Mouse (Mus musculus): Measurements from ENCODE around the gene Dnajb12.
A peak's percentile ranks its signal among the peaks of the same experiment; 100 is the strongest.

Gene Dnajb12

DNA sequence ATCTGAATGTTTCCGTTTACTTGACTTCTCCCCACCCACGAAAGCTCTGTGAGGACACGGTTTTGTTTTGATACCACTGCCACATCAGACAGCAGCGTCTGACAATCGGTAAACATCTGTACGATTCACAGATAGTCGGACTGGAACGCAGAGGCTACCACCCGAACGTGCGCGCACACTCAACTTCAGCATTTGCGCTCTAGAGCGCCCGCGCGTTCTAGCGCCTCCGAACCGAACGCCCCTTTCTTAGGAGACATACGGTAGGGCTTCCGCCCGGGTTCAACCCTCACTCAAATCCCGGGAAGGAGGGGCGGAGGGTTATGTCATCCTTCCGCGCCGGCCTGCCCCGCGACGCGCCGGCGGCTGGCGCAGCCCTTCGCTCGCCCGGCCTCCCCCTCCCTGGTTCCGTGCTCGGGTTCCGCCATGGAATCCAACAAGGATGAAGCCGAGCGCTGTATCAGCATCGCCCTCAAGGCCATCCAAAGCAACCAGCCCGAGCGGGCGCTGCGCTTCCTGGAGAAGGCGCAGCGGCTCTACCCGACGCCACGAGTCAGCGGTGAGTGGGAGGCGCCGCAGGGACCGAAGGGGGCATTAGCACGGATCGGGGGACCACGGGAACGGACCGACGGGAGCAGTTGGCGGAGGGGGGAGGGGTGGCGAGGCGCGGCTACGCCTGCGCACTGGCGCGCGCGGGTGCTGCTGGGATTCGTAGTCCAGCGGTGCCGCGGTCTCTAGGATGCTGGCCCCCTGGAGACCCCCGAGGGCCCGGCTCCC is at the start of gene Dnajb12:
Gene Dnajb12 (plus strand): TSS at position 302 of the 774 bp plus-strand sequence.
- DNase-seq (ENCODE audit: low read depth): peak; percentile 97

DNA sequence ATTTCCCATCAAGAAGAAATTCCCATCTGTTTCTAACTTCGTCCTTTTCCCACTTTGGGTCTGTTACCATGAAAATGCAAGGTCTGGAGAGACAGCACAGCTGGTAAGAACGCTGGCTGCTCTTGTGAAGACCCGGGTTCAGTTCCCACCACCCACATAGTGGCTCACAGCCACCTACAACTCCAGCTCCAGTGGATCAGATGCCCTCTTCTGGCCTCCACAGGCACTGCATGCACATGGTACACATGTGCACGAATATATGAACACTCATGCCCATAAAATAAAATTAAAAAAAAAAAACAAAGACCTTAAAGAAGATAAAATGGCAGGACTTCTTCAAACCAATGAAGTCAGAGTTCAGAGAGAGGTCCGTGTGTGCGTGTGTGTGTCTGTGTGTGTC is 49.5 kb upstream of the Dnajb12 start:
- DNase-seq (ENCODE audit: low read depth): no peak

DNA sequence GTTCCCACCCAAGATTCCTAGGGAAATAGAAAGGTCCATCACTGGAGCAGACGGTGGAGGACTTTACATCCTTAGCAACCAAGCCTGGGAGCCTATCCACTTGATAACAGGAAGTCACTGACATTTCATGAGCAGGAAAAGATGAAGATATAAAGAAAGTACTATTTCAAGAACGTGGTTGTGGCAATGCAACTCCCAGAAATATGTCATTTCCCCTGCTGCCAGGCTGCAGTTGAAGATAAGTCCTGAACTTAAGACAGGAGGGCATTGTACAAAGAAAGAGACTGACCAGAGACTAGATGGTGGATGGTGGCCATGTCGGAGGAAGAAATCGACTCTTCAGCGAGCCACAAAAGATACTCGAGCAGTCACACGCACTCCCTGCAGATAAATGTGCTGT is 47.4 kb upstream of the Dnajb12 start:
- DNase-seq (ENCODE audit: low read depth): no peak

DNA sequence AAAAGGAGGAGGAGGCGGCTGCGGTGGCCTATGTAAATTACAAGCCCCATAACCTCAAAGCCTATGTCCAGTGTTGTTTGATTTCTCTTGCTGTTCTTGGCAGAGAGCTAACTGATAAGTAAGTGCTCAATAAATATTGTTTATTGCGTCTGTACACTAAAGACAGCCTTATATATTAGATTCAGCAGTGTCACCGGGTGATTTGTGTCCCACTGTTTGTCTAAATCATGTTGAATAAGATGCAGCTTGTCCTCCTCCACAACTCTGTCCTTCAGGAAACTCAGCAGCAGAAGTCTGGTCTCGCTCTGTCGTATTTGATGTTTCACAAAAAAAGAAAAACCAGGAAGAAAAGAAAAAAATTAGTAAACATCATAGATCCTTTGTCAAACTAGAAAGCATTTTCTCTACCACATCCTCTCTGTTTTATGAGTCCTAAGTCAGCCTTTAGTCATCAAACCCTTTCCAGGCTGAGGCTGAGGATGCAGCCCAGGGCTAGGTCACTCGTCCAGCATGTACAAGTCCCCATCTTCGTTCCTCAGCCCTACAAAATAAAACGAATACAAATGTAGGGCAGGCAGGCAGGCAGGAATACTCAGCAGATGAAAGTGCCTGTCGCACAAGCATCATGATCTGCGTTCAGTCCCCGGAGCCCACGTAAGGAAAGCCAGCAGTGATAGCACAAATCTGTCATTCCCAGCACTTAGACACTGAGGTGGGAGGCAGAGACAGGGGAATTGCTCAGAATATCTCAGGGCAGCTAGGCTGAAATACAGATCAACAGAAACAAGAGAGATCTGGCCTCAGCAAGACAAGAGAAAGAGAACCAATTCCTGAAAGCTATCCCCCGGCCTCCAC is 43.8 kb upstream of the Dnajb12 start:
- DNase-seq (ENCODE audit: low read depth): no peak

DNA sequence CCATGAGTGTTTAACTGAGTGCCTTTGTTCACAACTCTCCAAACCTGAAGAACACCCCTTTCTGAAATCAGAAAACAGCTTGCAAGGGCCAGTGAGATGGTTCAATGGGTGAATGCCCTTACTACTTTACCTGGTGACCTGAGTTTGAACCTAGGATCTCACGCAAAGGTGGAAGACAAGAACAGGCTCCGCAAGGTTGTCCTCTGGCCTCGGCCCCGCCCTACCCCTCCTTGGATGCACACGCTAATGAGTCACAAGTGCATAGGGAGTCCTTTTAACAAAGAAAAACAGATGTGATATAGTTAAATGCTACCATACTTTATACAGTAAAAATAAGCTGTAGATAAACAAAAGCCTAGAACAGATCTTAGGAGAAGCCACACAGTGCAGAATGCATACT is 41.9 kb upstream of the Dnajb12 start:
- DNase-seq (ENCODE audit: low read depth): no peak

DNA sequence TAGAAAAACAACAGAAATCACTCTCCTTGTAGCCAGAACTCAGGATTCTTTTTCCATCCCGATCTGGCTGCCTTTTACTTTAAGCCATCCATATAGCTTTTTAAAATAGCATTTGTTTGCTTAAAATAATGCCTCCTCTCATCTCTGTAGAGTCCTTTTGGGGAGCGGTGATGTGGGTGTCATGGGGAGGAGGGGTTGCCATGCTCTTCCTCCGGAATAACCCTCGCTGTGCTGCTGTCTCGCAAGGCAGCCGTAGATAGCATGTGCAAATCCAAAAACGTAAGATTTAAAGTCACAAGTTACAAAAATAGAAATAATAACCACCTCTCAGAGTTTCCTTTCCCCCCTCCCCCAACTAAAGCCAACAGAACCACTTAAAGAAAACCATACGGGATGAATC is 37.9 kb upstream of the Dnajb12 start:
- DNase-seq (ENCODE audit: low read depth): no peak

DNA sequence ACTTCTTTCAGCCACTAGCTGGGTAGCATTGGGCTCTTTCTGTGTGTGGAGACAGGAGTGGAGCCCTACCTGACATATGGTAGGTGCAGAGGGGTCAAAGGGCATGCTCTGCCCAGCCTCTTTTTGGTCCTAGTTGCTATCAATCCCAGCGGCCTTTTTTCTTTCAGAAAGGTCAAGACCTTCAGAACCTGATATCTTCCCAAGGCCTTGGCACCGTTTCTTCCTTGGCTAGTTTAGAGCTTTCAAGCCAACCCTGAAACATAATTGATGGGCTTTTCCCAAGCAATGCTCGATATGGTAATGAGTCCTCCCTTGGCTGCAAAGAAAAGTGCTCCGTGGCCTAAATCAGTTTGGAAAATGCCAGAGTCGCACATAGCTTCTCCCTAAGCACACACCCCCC is 36.2 kb upstream of the Dnajb12 start:
- no peak for DNase-seq (ENCODE audit: low read depth)

DNA sequence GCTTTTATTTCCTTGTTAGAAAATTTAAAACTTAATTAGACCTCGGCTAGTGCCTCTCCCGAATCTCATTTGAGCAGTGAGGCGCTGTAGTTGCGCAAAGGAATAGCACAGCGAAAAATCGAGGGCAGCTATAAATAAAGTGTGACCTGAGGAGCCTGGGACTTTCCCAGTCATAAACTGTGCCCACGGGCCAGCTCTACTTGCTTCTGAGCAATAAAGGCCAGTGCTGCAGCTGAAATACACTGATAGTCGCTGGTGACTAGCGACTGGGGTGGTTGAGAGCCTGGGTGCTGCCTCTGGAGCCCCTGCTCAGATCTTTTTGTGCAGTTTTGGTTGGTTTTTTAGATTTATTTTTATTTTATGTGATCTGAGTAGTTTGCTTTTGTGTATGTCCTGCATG is 34.7 kb upstream of the Dnajb12 start:
- DNase-seq (ENCODE audit: low read depth): no peak

DNA sequence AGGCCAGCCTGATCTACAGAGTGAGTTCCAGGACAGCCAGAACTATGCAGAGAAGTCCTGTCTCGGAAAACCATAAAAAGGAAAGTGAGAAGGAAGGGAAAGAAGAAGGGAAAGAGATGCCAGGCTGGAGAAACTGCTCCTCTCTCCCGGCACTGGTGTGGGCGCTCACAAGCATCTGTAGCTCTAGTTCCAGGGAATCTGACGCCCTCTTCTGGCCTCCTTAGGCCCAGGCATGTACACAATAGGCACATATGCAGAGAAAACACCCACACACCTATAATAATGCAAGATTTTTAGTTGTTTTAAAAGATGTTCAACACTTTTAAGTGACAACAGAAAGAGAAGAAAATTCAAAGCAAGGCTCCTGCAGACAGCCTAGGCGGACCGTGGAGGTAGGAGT is 32.9 kb upstream of the Dnajb12 start:
- no peak for DNase-seq (ENCODE audit: low read depth)

DNA sequence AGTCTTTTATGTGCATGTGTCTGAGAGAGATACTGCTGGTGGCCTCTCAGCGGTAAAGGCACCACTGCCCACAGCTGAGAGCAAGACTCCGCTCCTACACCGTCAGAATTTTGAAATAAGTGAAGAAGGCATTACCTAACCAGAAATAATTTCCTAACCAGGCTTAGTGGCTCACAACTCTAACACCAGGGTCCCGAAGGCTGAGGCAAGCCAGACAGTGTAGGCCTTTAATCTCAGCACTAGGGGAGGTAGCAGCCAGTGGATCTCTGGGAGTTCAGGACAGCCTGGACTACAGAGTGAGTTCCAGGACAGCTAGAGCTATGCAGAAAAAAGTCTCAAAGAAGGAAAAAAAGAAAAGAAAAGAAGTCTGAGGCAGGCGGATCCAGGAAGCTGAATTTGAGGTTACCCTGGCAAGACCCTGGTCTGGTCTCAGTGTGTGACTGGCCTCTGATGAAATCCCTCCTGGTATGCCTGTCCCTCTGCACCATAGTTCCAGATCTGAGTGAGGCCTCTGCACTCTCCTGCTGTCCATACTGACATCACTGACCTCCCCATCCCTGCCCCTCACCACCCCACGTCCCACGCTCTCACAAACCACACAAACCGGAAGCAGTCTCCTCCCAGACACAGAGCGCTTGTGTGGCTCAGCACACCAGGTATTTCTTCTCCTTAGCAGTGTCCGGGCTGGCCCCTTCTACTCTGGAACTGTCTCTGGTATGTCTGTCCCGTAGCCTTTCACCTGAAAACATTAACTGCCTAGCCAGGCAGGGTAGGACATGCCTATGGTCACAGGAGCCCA is 31.1 kb upstream of the Dnajb12 start:
- peak; percentile 37 for DNase-seq (ENCODE audit: low read depth)

DNA sequence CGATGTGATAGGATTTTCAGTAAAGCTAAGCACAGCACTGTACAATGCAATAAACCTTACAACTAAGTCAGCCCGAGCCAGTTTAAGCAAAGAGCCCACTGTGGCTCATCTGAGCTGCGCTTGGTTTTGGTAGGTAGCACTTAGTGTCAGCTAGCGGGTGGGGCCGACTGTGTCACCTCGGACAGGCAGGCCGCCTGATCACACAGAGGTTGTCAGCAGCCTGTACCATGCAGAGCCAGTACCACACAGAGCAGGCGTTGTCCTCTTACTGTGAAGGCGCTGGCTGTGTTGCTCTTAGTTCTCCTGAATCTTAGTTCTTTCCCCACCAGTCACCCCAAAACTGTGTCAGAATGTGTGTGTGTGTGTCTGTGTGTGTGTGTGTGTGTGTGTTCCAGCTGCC is 30.4 kb upstream of the Dnajb12 start:
- no peak for DNase-seq (ENCODE audit: low read depth)

DNA sequence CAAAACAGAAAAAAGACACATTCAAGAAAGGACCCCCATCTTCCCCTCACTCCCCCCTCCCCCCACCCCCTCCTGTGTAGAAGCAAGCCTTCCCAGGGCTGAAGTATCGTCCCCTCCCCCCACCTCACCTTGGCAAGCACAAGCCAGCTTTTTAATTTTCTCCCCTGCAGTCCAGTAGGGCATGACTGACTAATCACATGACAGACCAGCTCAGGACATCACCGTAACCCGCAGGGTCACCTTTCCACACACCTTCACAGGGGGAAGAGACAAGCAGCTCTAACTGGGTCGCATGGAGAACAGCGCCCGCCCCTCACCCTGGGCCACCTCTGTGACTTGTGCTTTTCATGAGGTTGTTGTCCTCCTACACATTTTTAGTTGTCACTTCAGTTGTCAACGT is 30.0 kb upstream of the Dnajb12 start:
- no peak for DNase-seq (ENCODE audit: low read depth)

DNA sequence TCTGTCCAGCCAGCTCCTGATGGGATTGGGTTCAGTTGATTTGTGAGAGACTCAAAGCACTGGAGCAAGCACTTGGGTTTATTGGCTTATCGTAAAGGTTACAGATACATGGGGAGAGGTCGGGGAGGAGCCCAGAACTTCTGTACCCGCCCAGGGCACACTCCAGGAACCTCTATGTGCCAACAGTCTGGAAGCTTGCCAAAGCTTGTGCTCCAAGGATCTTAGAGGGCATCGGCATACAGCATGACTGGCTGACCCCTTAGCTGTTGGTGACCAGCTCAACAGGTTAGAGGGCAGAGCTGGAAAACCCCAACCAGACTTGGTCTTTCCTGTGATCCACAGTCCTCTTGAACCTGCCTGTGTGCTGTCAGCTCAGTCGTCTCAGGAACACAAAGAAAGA is 22.2 kb upstream of the Dnajb12 start:
- no peak for DNase-seq (ENCODE audit: low read depth)

DNA sequence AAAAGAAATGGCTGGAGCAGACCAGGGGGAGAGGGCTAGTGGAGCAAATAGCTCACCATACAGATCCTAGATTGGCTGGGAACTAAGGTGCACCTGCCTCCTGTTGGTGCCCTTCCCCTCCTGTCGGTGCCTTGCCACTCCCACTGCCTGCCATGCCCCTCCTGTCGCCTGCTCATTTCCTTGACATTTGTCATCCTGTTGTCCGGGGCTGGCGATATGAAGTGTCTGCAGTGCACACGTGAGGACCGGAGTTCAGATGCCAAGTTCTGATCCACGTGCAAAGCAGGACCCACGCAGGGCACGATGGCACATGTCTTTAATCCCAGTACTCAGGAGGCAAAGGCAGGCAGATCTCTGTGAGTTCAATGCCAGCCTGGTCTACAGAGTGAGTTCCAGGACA is 18.7 kb upstream of the Dnajb12 start:
- no peak for DNase-seq (ENCODE audit: low read depth)

DNA sequence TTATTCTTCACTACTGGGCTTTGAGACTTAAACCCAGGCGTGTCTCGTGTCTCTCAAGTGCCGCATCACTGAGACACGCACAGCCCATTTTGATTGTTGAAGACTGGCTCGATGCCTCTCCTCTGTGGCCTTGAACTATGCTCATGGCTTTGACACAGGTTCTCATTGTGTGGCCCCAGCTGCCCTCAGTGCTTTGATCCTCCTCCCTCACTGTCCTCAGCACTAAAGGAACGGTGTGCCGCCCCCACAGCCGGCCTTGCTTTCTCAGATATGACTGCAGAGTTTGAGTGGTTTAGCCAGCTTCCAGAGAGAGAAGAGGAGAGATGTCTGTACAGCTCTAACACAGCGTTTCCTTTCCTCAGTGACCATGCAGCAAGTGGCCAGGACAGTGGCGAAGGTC is 18.2 kb upstream of the Dnajb12 start:
- DNase-seq (ENCODE audit: low read depth): peak; percentile 32

DNA sequence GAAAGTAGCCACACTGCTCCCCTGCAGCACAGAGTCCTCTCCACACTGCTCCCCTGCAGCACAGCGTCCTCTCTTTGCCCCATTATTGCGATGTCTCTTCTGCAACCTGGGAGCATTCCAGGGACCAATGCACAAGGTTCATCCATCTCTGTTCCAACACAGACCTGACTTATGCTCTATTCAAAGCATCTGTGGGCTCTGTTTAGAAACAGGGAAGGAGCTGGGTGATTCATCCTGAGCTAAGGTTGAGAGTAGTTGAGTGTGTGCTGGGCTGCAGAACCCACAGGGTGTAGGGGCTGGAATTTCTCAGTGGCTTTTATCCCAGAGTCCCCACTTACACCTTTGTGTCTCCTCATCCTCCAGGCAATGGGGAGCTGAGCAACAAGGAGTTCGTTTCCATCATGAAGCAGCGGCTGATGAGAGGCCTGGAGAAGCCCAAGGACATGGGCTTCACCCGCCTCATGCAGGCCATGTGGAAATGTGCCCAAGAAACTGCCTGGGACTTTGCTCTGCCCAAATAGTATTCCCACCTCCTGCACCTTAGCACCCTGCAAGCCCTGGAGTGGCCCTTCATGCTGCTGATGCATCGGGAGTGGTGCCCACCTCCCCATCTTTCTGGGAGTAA is 16.4 kb upstream of the Dnajb12 start:
- DNase-seq (ENCODE audit: low read depth): no peak

DNA sequence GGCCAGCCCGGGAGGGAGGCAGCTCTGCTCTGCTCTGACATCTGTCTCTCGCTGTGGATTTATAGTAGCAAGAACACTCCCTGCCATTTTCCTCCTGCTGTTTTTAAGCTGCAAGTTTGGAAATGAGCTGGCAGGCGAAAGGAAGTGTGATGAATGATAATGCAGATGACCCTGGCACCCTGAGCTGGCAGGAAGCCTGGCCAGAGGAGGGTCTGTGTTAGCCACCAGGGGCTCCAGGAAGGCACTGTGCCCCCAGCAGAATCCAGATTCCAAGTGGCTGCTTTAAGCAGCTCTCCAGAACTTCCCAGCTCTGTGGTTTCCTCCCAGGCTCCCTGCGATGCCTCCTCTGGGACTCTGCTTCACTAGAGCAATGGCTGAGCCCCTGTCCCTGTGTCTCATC is 15.7 kb upstream of the Dnajb12 start:
- peak; percentile 58 for DNase-seq (ENCODE audit: low read depth)

DNA sequence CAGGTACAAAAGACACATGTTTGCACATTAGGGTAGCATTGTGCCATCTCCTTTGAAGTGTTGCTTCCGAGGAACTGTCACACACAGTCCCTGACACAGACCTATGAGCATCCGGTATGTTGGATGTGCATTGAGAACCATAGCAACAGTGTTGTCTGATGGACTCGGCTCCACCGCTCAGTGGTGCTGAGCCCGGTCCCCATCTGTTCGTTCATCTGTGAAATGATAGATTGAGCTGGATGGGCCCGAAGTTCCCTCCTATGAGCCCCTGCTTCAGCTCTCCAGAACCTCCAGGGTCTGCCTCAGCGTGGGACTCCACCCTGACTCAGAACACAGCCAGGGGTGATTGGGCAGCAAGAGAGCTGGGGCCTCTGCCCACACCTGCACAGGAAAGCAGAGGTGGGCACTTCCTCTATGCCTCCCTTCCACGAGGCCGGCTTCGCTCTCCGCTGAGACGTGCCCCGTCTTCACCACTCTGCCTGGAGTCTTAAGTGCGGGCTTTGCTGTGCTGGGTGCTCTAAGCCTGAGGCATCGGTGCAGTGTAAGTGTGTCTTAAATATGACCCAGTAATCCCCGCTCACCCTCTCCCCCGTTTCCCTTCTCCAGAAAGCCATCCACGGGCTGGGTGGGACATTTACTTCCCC is 15.0 kb upstream of the Dnajb12 start:
- peak; percentile 84 for DNase-seq (ENCODE audit: low read depth)

DNA sequence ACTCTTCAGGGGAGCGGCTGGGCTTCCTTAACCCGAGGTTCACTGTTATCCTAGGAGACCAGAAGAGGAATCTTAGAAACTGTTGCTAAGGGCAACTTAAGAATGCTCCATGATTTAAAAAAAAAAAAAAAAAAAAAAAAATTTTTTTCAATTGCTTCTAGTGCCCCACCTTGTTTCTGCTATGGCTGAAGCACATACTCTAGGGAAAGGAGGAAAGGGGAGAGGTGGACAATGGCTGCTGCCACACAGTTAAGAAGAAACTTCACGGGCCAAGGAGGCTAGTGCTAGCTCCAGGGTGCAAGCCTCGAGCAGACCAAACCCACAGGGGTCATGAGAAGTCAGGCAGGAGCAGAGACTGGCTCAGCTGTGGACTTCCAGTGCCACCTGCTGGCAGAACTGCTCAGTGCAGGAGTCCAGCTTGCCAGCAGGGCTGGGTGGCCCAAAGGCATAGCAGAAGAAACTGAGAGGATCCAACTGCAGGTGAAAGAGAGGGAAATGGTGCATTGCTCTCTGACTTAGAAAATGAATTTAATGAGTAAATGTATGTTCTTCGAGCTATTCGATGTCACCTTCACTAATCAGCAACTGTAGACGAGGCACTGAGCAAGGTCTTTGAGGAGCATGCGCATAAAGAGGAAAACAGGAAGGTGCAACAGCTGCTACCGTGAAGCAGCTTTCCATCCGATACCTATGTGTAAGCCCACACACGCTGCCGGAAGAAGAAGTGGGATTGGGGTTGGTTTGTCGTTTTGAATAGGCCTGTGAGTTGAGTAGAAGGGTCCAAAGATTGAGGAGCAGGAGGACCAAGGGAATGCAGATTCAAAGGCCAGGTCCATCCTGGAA is 14.3 kb upstream of the Dnajb12 start:
- DNase-seq (ENCODE audit: low read depth): peak; percentile 95

DNA sequence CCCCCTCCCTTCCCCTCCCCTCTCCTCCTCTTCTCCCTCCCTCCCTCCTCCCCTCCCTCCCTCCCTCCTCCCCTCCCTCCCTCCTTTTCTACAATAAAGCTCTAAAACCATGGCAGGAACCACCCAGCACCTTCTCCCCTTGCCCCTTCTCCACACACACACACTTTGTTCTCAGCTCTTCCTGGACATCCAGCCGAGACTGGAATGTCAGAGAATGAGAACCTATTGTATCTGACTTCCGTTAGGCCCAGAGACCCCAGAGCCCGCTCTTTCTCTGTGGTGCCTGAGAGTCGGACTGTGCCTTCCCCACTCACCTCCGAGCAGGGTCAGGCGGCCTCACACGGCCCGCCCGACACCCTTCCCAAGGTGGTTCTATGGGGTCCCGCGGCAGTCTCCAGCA is 11.1 kb upstream of the Dnajb12 start:
- DNase-seq (ENCODE audit: low read depth): no peak

DNA sequence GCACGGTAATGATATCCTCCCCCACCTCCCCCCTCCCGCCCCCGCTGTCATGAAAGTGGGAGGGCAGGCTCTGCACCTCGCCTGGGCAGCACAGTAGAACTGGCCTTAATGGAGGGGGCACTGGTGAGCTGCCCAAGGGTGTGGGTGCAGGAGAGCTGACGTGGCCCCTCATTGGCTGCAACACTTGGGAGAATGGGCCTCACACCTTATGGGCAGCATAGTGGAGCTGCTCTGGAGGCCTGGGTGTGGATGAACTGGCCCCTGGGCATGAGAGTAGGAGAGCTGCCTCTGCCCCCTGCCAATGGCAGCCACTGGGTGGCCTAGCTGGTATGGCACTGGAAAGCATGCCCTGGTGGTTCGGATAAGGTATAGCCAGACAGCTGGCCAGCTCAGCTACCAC is 9.3 kb upstream of the Dnajb12 start:
- DNase-seq (ENCODE audit: low read depth): no peak
